Mouse (Mus musculus) C2C12 (cell line): ENCODE measurements at regions not wholly inside any gene's neighbourhood (a gene's known extent, or its start where the extent isn't known, plus 50 kb on each side); places are given as distances from the start of the nearest gene placed in this dataset.

Experiments used
- H3K27me3 ChIP-seq: one replicate; pipeline ENCODE4 v1.6.1; 2011; ENCODE audit not compliant: control insufficient read depth, insufficient read depth, insufficient read length
- H3K36me3 ChIP-seq: one replicate; pipeline ENCODE4 v1.6.1; 2011; ENCODE audit not compliant: control insufficient read depth, insufficient read depth
- H3K4me3 ChIP-seq: one replicate; pipeline ENCODE4 v1.5.1; 2011; ENCODE audit warnings: mild to moderate bottlenecking, control low read depth; ENCODE audit not compliant: poor library complexity, insufficient read depth, severe bottlenecking
- H3K79me2 ChIP-seq: one replicate; pipeline ENCODE4 v1.6.1; 2011; ENCODE audit not compliant: control insufficient read depth, insufficient read depth
- H3K79me3 ChIP-seq: one replicate; pipeline ENCODE4 v1.6.1; 2011; ENCODE audit warnings: low read depth, control low read depth
- H3ac ChIP-seq: one replicate; pipeline ENCODE3; 2011; ENCODE audit warnings: low read depth; ENCODE audit not compliant: control insufficient read depth, insufficient read length
- CEBPB ChIP-seq: IDR thresholded peaks from one replicate; pipeline ENCODE4 v1.6.1; 2011; ENCODE audit warnings: low read depth, mild to moderate bottlenecking, control low read depth, moderate library complexity
- CTCF ChIP-seq: IDR thresholded peaks from one replicate; pipeline ENCODE4 v1.5.1; 2011; ENCODE audit not compliant: control insufficient read depth, insufficient read depth, insufficient read length
- FOSL1 ChIP-seq: IDR thresholded peaks from one replicate; pipeline ENCODE4 v1.8.0; 2011; ENCODE audit warnings: mild to moderate bottlenecking, low read length; ENCODE audit not compliant: poor library complexity, insufficient read depth, severe bottlenecking
- MAX ChIP-seq: IDR thresholded peaks from one replicate; pipeline ENCODE4 v1.6.1; 2011; ENCODE audit warnings: mild to moderate bottlenecking, control low read depth
- MYOD1 ChIP-seq: IDR thresholded peaks from one replicate; pipeline ENCODE4 v1.6.1; 2011; ENCODE audit warnings: low read depth; ENCODE audit not compliant: control insufficient read depth, insufficient read length
- MYOG ChIP-seq: IDR thresholded peaks from one replicate; pipeline ENCODE4 v1.6.1; 2011; ENCODE audit not compliant: control insufficient read depth, insufficient read length; ENCODE audit errors: extremely low read depth
- USF1 ChIP-seq: IDR thresholded peaks from one replicate; pipeline ENCODE4 v1.6.1; 2011; ENCODE audit warnings: low read depth, mild to moderate bottlenecking, control low read depth, moderate library complexity

- H3K27me3 ChIP-seq: no peaks in the 10 kb centered on the region
- no peaks in the 10 kb centered on the region for H3K79me3 ChIP-seq
- H3K4me3 ChIP-seq: no peak overlapping the region
- H3K36me3 ChIP-seq: no peaks in the 10 kb centered on the region
- H3K79me2 ChIP-seq: no peaks in the 10 kb centered on the region
- TF ChIP-seq CTCF (no peak), FOSL1 (no peak), MAX (no peak), MYOD1 (no peak), MYOG (no peak), CEBPB (no peak), USF1 (no peak)
- H3ac ChIP-seq: no peak overlapping the region
These were observed 110.8 kb downstream of the Emp1 start for GRCm38 (mm10) chr6:135473146-135473545.

- no peak for TF ChIP-seq FOSL1
- no peak for TF ChIP-seq MAX
- TF ChIP-seq MYOD1: no peak
- no peak for TF ChIP-seq USF1
- TF ChIP-seq CTCF: no peak
- TF ChIP-seq MYOG: no peak
- TF ChIP-seq CEBPB: no peak
- H3K27me3 ChIP-seq: no peaks in the 10 kb centered on the region
- no peaks in the 10 kb centered on the region for H3K79me3 ChIP-seq
- H3ac ChIP-seq: no peak overlapping the region
- no peak overlapping the region for H3K4me3 ChIP-seq
- no peaks in the 10 kb centered on the region for H3K36me3 ChIP-seq
- H3K79me2 ChIP-seq: no peaks in the 10 kb centered on the region
These were observed 126.5 kb downstream of the Emp1 start for GRCm38 (mm10) chr6:135488795-135489194.

GRCm38 (mm10) chr6:135493983-135494382 is 131.6 kb downstream of the Emp1 start:
- no peaks in the 10 kb centered on the region for H3K79me2 ChIP-seq
- no peak overlapping the region for H3K4me3 ChIP-seq
- H3K27me3 ChIP-seq: no peaks in the 10 kb centered on the region
- no peak for TF ChIP-seq USF1
- TF ChIP-seq CEBPB: no peak
- no peaks in the 10 kb centered on the region for H3K36me3 ChIP-seq
- H3ac ChIP-seq: no peak overlapping the region
- no peaks in the 10 kb centered on the region for H3K79me3 ChIP-seq

GRCm38 (mm10) chr6:135495841-135496240 is 133.5 kb downstream of the Emp1 start:
- Histone ChIP-seq H3ac (no peak overlapping the region), H3K27me3 (no peaks in the 10 kb centered on the region), H3K4me3 (no peak overlapping the region), H3K36me3 (no peaks in the 10 kb centered on the region), H3K79me2 (no peaks in the 10 kb centered on the region), H3K79me3 (no peaks in the 10 kb centered on the region)
- TF ChIP-seq CTCF (no peak), USF1 (no peak), FOSL1 (no peak), MYOD1 (no peak), CEBPB (no peak), MYOG (no peak), MAX (no peak)

GRCm38 (mm10) chr6:135498592-135498991 is 136.2 kb downstream of the Emp1 start:
- H3K4me3 ChIP-seq: no peak overlapping the region
- H3K79me2 ChIP-seq: no peaks in the 10 kb centered on the region
- H3K27me3 ChIP-seq: no peaks in the 10 kb centered on the region
- no peaks in the 10 kb centered on the region for H3K79me3 ChIP-seq
- TF ChIP-seq CEBPB (no peak), USF1 (no peak), MAX (no peak), MYOD1 (no peak), MYOG (no peak), CTCF (no peak), FOSL1 (no peak)
- no peaks in the 10 kb centered on the region for H3K36me3 ChIP-seq
- no peak overlapping the region for H3ac ChIP-seq

GRCm38 (mm10) chr6:135500381-135500780 is 138.0 kb downstream of the Emp1 start:
- Histone ChIP-seq H3K79me2 (no peaks in the 10 kb centered on the region), H3K4me3 (no peak overlapping the region), H3ac (no peak overlapping the region), H3K27me3 (no peaks in the 10 kb centered on the region), H3K79me3 (no peaks in the 10 kb centered on the region), H3K36me3 (no peaks in the 10 kb centered on the region)
- TF ChIP-seq MAX (no peak), CEBPB (no peak), MYOD1 (no peak), FOSL1 (no peak), CTCF (no peak), USF1 (no peak)

GRCm38 (mm10) chr6:135501791-135502190 is 139.4 kb downstream of the Emp1 start:
- Histone ChIP-seq H3K79me2 (no peaks in the 10 kb centered on the region), H3K79me3 (no peaks in the 10 kb centered on the region), H3K4me3 (no peak overlapping the region), H3K27me3 (no peaks in the 10 kb centered on the region), H3ac (no peak overlapping the region), H3K36me3 (no peaks in the 10 kb centered on the region)
- TF ChIP-seq CEBPB (no peak), FOSL1 (no peak), MYOD1 (no peak), USF1 (no peak), MAX (no peak), MYOG (no peak), CTCF (no peak)
